Mouse (Mus musculus) heart, embryonic 10.5 days (tissue): ENCODE measurements around the gene Mrgprh. TPM values are rescaled to one million over a fixed set of nuclear protein-coding genes. Genes with fewer than 3 reads are reported as not detected.

ENCODE experiments used
- DNase-seq: peaks from one replicate; pipeline ENCODE4 v3.0.0-alpha.2; 2017; ENCODE audit warnings: low spot score
- H3K27ac ChIP-seq: fragments of 300-500 bp; sonication (generic); 2 replicates; pipeline ENCODE4 v1.5.1; 2016; ENCODE audit warnings: mild to moderate bottlenecking
- H3K27me3 ChIP-seq: fragments of 300-500 bp; sonication (generic); 2 replicates; pipeline ENCODE4 v1.6.1; 2016; ENCODE audit warnings: mild to moderate bottlenecking; ENCODE audit not compliant: poor library complexity, insufficient read depth, severe bottlenecking
- H3K36me3 ChIP-seq: fragments of 300-500 bp; sonication (generic); 2 replicates; pipeline ENCODE4 v1.6.1; 2016; ENCODE audit warnings: mild to moderate bottlenecking, moderate library complexity
- H3K4me1 ChIP-seq: fragments of 300-500 bp; sonication (generic); 2 replicates; pipeline ENCODE4 v1.6.1; 2016; ENCODE audit warnings: mild to moderate bottlenecking
- H3K4me3 ChIP-seq: fragments of 300-500 bp; sonication (generic); 2 replicates; pipeline ENCODE4 v1.5.1; 2016; ENCODE audit warnings: mild to moderate bottlenecking, moderate library complexity
- H3K9me3 ChIP-seq: fragments of 300-500 bp; sonication (generic); 2 replicates; pipeline ENCODE4 v1.6.1; 2016; ENCODE audit warnings: mild to moderate bottlenecking, moderate library complexity
- WGBS: fragments of 180-500 bp; shearing (Covaris S2); methylation state at CpG from one replicate; pipeline ENCODE4 v1.1.7; 2016; 5-methylcytosine and 5-hydroxymethylcytosine counted together
- polyA plus RNA-seq: library from polyadenylated mRNA; unstranded; fragments of >200 nt; fragmentation: Nextera tagmentation; extraction: Ambion mirVana; gene quantifications from 2 replicates; pipeline ENCODE4 v1.2.1, GENCODE M21; 2016

Gene Mrgprh
- polyA plus RNA-seq, 1 experiment from 2014 or later, result not detected

- Histone ChIP-seq H3K27ac (no peak overlapping the region), H3K36me3 (no peaks in the 10 kb centered on the region), H3K4me3 (no peak overlapping the region), H3K9me3 (no peaks in the 10 kb centered on the region), H3K4me1 (no peaks in the 10 kb centered on the region), H3K27me3 (0 out of 2 replicates have a peak, but pooled peaks cover 5% of the 10 kb centered on the region)
- no peak for DNase-seq
- WGBS, result 80% methylated on average over 8 of the region's 8 CpGs
Measured at GRCm38 (mm10) chr17:12849778-12850382, 26.0 kb upstream of the Mrgprh start.

DNA sequence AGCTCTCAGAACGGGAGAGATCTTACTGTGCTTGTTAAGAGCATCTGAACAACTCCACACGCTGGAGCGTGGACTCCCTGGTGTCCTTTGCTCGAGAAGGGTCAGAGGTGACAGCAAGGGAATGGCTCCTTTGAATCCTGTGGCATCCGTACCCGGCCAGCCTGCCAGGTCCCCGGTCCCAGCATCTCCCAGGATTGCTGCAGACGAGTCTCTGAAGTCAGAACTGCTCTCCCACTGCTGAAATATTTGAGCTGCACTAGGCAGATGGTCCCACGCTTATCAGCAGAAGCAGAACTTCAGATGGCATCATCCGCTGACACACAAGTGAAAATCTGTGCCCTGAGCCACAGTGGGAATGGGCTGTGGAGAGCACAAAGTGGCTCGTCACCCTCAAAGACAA lies 24.1 kb upstream of the Mrgprh start:
- Histone ChIP-seq H3K4me3 (no peak overlapping the region), H3K36me3 (no peaks in the 10 kb centered on the region), H3K9me3 (no peaks in the 10 kb centered on the region), H3K27ac (no peak overlapping the region), H3K27me3 (no peaks in the 10 kb centered on the region), H3K4me1 (no peaks in the 10 kb centered on the region)
- 73% methylated on average over 11 of the region's 11 CpGs for WGBS
- no peak for DNase-seq

- H3K9me3 ChIP-seq, result no peaks in the 10 kb centered on the region
- no peaks in the 10 kb centered on the region for H3K36me3 ChIP-seq
- WGBS, result 75% methylated on average over 2 of the region's 2 CpGs
- no peak for DNase-seq
- H3K27ac ChIP-seq, result no peak overlapping the region
- no peaks in the 10 kb centered on the region for H3K27me3 ChIP-seq
- H3K4me3 ChIP-seq, result no peak overlapping the region
- H3K4me1 ChIP-seq, result no peaks in the 10 kb centered on the region
Measured at GRCm38 (mm10) chr17:12853821-12854220, 22.0 kb upstream of the Mrgprh start.

DNA sequence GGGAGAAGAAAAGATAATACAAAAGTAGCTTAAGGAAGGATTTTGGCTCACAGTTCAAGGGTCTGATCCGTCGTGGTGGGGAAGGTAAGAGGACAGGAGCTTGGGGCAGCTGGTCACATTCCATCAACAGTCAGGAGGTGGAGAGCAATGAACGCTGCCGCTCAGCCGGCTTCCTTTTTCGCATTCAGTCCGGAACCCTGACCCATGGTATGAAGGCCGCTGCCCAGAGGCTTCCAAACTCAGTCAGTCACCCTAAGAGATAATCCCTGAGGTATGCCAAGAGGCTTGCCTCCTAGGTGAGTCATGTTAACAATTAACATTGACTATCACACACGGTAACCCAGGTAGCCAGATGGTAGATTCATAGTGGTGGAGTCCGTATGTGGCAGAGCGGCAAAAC lies 21.4 kb upstream of the Mrgprh start:
- Histone ChIP-seq H3K4me1 (no peaks in the 10 kb centered on the region), H3K27me3 (no peaks in the 10 kb centered on the region), H3K4me3 (no peak overlapping the region), H3K9me3 (no peaks in the 10 kb centered on the region), H3K27ac (no peak overlapping the region), H3K36me3 (no peaks in the 10 kb centered on the region)
- no peak for DNase-seq
- 92% methylated on average over 11 of the region's 11 CpGs for WGBS

DNA sequence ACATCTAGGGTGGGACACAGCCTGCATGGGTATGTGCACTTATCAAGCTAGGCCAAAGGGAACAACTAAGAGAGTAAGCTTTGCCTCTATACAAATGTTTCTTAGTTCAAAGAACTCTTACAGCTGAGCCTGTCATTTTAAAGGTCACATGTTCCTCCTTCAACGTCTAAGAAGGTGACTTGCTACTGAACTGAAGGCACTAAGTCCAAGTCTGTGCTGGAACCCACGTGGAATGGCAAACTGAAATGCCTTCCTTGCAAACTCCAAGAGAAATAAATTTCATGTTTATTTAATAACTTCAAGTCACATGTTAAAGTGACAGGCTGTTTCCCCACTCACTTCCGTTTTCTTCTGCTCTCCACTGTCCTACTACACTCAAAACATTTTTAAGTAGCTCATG lies 18.4 kb upstream of the Mrgprh start:
- DNase-seq, result no peak
- Histone ChIP-seq H3K27ac (no peak overlapping the region), H3K9me3 (no peaks in the 10 kb centered on the region), H3K4me1 (no peaks in the 10 kb centered on the region), H3K36me3 (no peaks in the 10 kb centered on the region), H3K27me3 (no peaks in the 10 kb centered on the region), H3K4me3 (no peak overlapping the region)
- WGBS, result 59% methylated on average over 3 of the region's 3 CpGs

- DNase-seq, result no peak
- H3K9me3 ChIP-seq, result no peaks in the 10 kb centered on the region
- no peaks in the 10 kb centered on the region for H3K4me1 ChIP-seq
- no peaks in the 10 kb centered on the region for H3K36me3 ChIP-seq
- H3K4me3 ChIP-seq, result no peak overlapping the region
- H3K27ac ChIP-seq, result no peak overlapping the region
- 34% methylated on average over 4 of the region's 4 CpGs for WGBS
- no peaks in the 10 kb centered on the region for H3K27me3 ChIP-seq
Measured at GRCm38 (mm10) chr17:12858072-12858471, 17.8 kb upstream of the Mrgprh start.

- DNase-seq, result no peak
- H3K9me3 ChIP-seq, result no peaks in the 10 kb centered on the region
- WGBS, result 72% methylated on average over 8 of the region's 8 CpGs
- no peaks in the 10 kb centered on the region for H3K4me1 ChIP-seq
- H3K36me3 ChIP-seq, result no peaks in the 10 kb centered on the region
- no peak overlapping the region for H3K27ac ChIP-seq
- no peak overlapping the region for H3K4me3 ChIP-seq
- no peaks in the 10 kb centered on the region for H3K27me3 ChIP-seq
Measured at GRCm38 (mm10) chr17:12859006-12859520, 16.8 kb upstream of the Mrgprh start.

- Histone ChIP-seq H3K27ac (no peak overlapping the region), H3K4me3 (no peak overlapping the region), H3K4me1 (peaks cover 15% of the 10 kb centered on the region), H3K36me3 (no peaks in the 10 kb centered on the region), H3K27me3 (no peaks in the 10 kb centered on the region), H3K9me3 (no peaks in the 10 kb centered on the region)
- no peak for DNase-seq
Measured at GRCm38 (mm10) chr17:12864111-12864510, 11.7 kb upstream of the Mrgprh start.

DNA sequence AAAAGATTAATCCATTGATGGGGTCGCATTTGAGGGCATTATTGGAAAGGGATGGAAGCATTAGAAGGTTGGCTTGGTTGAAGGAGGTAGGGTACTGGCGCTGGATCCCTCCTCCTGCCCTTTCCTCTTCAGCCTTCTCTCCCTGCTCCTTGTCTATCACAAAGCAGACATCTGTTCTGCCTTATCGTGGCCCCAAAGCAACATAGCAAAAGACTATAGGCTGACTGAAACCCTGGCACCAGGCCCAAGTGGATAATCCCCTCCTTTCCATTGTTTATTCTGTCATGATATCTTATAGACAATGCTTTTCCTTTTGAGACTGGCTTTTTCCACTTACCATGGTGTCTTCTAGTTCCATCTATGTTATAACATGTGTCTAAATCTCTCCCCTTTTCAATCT lies 10.4 kb upstream of the Mrgprh start:
- 44% methylated on average over 3 of the region's 3 CpGs for WGBS
- DNase-seq, result no peak

DNA sequence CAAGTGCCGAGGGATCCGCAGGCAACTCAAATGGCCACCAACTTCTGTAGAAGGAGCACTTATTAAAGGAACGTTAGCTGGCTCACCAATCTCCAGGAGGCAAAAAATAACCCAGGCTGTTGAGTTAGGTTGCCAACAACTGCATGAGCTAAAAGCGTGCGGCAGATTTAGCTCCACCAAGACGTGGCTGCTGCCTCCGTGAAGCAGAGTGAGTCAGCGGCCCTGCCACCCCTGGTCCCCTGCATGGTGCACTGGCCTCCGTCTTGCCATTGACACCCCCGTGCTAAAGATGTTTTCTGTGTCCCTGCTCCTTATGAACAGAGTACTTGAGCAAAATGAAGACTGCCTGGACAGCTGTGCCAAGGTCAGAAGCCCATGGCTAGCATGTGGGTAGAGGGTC lies 9.0 kb upstream of the Mrgprh start:
- WGBS, result 60% methylated on average over 10 of the region's 10 CpGs
- no peaks in the 10 kb centered on the region for H3K36me3 ChIP-seq
- peak overlapping the region; percentile 47; the same call in 1 of the 2 replicates for H3K27ac ChIP-seq
- peaks cover 10% of the 10 kb centered on the region; the same call in 1 of the 2 replicates for H3K27me3 ChIP-seq
- no peaks in the 10 kb centered on the region for H3K9me3 ChIP-seq
- DNase-seq, result no peak
- peaks cover 15% of the 10 kb centered on the region for H3K4me1 ChIP-seq
- H3K4me3 ChIP-seq, result no peak overlapping the region

More for the DNA sequence above, 10.4 kb upstream of the Mrgprh start:
- Histone ChIP-seq H3K4me1 (peaks cover 15% of the 10 kb centered on the region), H3K27ac (no peak overlapping the region), H3K4me3 (no peak overlapping the region), H3K36me3 (no peaks in the 10 kb centered on the region), H3K9me3 (no peaks in the 10 kb centered on the region), H3K27me3 (no peaks in the 10 kb centered on the region; the same call in 1 of the 2 replicates)

DNA sequence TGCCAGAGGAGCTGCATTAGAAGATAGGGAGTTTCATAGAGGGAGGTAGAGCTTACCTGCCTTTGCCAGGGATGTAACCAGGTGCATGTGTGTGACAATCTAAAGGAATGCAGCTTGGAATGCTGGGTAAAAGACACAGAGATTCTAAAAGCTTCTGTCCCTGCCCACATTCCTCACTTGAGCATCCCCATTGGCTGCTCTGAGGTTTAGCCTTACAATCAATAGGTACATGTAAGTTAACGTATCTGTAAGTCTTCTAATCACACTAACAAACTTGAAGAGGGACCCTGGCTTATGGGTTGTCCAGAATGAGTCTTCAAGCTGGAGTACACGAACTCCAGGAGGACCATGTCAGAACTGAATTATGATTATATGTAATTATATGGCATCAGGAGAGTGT lies 7.8 kb upstream of the Mrgprh start, which contains the start of gene Mas1:
TSS of gene Mas1 (minus strand) at position 101 of the 400 bp plus-strand sequence.
- H3K4me1 ChIP-seq, result peaks cover 17% of the 10 kb centered on the region
- H3K9me3 ChIP-seq, result no peaks in the 10 kb centered on the region
- H3K36me3 ChIP-seq, result no peaks in the 10 kb centered on the region
- H3K27ac ChIP-seq, result peak within 1 kb of the TSS; percentile 47
- no peak within 1 kb of the TSS; the same call in 1 of the 2 replicates for H3K4me3 ChIP-seq
- 39% methylated on average over 2 of the region's 2 CpGs for WGBS
- peaks cover 16% of the 10 kb centered on the region; the same call in 1 of the 2 replicates for H3K27me3 ChIP-seq
- DNase-seq, result no peak

GRCm38 (mm10) chr17:12868640-12869039 lies 7.2 kb upstream of the Mrgprh start:
- DNase-seq, result no peak
- Histone ChIP-seq H3K4me3 (no peak overlapping the region; the same call in 1 of the 2 replicates), H3K27me3 (peaks cover 16% of the 10 kb centered on the region; the same call in 1 of the 2 replicates), H3K4me1 (peaks cover 22% of the 10 kb centered on the region), H3K27ac (peak overlapping the region; percentile 45; the same call in 1 of the 2 replicates), H3K36me3 (no peaks in the 10 kb centered on the region), H3K9me3 (no peaks in the 10 kb centered on the region)
- WGBS, result 9% methylated on average over 4 of the region's 4 CpGs

DNA sequence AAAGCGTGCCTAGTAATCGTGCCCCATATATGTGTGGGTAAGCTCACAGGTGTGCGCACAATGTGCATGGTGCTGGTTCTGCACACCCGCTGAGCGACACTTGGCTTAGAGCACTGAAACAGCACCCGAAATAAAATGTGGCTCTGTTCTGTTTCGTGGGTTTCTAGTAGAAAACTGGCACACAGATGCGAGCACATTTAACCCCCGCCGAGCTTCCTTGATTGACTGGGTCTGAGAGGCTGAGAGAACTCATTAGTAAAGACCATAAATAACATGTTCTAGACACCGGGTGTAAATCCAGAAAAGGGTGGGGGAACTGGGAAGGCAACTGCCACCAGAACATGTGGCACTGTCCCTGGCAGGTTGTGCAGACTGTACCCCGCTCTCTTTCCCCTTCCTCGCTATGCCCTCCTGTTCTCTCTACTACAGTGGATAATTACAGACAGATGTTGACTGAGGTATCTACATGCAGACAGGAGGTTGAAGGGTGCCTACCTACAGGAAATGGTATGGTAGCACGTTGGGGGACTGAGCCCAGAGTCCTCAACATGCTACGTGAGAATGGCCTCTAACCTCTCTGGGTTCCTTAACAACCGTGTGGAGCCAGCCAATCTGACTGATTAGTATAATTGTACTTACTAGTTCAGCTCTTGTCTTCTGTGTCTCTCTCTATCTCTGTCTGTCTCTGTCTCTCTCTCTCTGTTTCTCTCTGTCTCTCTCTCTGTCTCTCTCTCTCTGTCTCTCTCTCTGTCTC lies 3.4 kb upstream of the Mrgprh start:
- DNase-seq, result no peak
- H3K9me3 ChIP-seq, result no peaks in the 10 kb centered on the region
- no peak overlapping the region for H3K27ac ChIP-seq
- 62% methylated on average over 16 of the region's 16 CpGs for WGBS
- no peak overlapping the region for H3K4me3 ChIP-seq
- H3K36me3 ChIP-seq, result no peaks in the 10 kb centered on the region
- peaks cover 16% of the 10 kb centered on the region; the same call in 1 of the 2 replicates for H3K27me3 ChIP-seq
- H3K4me1 ChIP-seq, result peaks cover 23% of the 10 kb centered on the region
